Mouse (Mus musculus): ENCODE data around the gene Etnk2. TPM values are rescaled to one million over a fixed set of nuclear protein-coding genes. Genes with fewer than 3 reads are reported as not detected.

Etnk2 gene
- polyA plus RNA-seq, 1 experiment from 2014 or later: 5.6 TPM

DNA sequence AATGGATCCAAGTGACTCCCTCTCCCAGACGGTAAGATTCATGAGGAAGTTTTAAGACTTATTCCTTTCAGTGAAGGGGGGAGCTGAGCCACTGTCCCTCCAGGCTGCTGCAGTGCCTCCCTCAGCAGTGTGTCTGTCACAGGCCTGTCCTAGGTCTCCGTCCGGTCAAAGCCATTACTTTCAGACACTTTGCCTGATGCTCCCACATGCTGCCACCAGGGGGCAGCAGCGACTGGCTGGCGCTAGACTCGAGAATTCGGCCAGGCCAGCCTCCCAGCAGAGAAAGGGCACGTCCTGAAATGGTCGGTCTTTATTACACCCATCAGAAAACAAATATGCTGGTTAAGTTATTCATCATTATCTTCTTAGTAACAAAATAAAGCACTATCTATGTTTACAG, 18.6 kb downstream of the Etnk2 start:
- Histone ChIP-seq H3K36me3 (ENCODE audit: control insufficient read depth, insufficient read depth, low read length) (peaks cover 6% of the 10 kb centered on the region), H3K9ac (replicated peaks; ENCODE audit: low read depth, low read length) (no peak overlapping the region), H3K4me1 (ENCODE audit: control insufficient read depth, insufficient read depth, low read length) (peaks cover 6% of the 10 kb centered on the region), H3K27ac (ENCODE audit: low read length) (no peak overlapping the region), H3K4me2 (replicated peaks; ENCODE audit: low read depth, low read length) (no peak overlapping the region), H3K9me3 (ENCODE audit: control insufficient read depth, low read depth, low read length) (no peaks in the 10 kb centered on the region), H3K4me3 (ENCODE audit: low read depth, low read length) (no peak overlapping the region), H3K27me3 (ENCODE audit: control insufficient read depth, insufficient read depth, low read length) (no peaks in the 10 kb centered on the region)
- 9% methylated on average over 9 of the region's 9 CpGs for WGBS
- no peak for ATAC-seq (ENCODE audit: insufficient number of reproducible peaks, insufficient read depth, low FRiP score, low read depth)

GRCm38 (mm10) chr1:133382552-133383155, 19.3 kb downstream of the Etnk2 start:
- Histone ChIP-seq H3K4me3 (ENCODE audit: low read depth, low read length) (no peak overlapping the region), H3K36me3 (ENCODE audit: control insufficient read depth, insufficient read depth, low read length) (peaks cover 6% of the 10 kb centered on the region), H3K4me2 (replicated peaks; ENCODE audit: low read depth, low read length) (no peak overlapping the region), H3K9me3 (ENCODE audit: control insufficient read depth, low read depth, low read length) (no peaks in the 10 kb centered on the region), H3K27me3 (ENCODE audit: control insufficient read depth, insufficient read depth, low read length) (no peaks in the 10 kb centered on the region), H3K9ac (replicated peaks; ENCODE audit: low read depth, low read length) (no peak overlapping the region), H3K4me1 (ENCODE audit: control insufficient read depth, insufficient read depth, low read length) (peaks cover 6% of the 10 kb centered on the region), H3K27ac (ENCODE audit: low read length) (no peak overlapping the region)
- WGBS: 60% methylated on average over 12 of the region's 12 CpGs
- ATAC-seq (ENCODE audit: insufficient number of reproducible peaks, insufficient read depth, low FRiP score, low read depth): no peak

DNA sequence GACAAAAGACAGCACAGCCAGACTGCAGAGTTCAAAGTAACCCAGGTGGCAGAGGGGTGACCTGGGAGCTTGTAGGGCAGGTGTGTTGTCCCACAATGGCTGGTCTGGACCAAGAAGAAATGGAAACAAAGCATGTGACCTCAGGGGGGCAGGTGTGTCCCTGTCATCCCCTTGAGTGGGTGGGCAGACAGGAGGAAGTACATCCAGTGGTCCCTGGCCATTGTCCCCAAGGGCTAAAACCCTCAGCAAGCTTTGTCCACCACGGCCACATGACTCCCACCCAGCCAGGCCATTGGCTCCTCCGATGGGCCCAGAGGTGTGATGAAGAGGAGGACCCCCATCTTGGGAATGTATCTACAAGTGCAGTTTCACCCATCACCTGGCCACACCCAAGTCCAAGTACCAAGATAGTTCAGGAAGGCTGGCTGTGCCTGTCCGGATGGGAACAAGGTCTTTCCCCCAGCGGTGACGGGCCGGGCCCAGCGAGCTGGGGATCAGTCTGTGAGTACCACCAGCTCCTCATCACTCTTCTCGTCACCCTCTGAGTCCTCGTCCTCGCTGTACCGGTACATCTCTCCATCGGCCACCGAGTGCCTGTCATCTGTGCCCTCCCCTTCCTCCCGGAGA, 19.9 kb downstream of the Etnk2 start:
- Histone ChIP-seq H3K27ac (ENCODE audit: low read length) (no peak overlapping the region), H3K36me3 (ENCODE audit: control insufficient read depth, insufficient read depth, low read length) (peaks cover 8% of the 10 kb centered on the region), H3K4me1 (ENCODE audit: control insufficient read depth, insufficient read depth, low read length) (peaks cover 6% of the 10 kb centered on the region), H3K9ac (replicated peaks; ENCODE audit: low read depth, low read length) (no peak overlapping the region), H3K4me2 (replicated peaks; ENCODE audit: low read depth, low read length) (no peak overlapping the region), H3K4me3 (ENCODE audit: low read depth, low read length) (no peak overlapping the region), H3K27me3 (ENCODE audit: control insufficient read depth, insufficient read depth, low read length) (no peaks in the 10 kb centered on the region), H3K9me3 (ENCODE audit: control insufficient read depth, low read depth, low read length) (no peaks in the 10 kb centered on the region)
- WGBS: 88% methylated on average over 14 of the region's 14 CpGs
- ATAC-seq (ENCODE audit: insufficient number of reproducible peaks, insufficient read depth, low FRiP score, low read depth): no peak

DNA sequence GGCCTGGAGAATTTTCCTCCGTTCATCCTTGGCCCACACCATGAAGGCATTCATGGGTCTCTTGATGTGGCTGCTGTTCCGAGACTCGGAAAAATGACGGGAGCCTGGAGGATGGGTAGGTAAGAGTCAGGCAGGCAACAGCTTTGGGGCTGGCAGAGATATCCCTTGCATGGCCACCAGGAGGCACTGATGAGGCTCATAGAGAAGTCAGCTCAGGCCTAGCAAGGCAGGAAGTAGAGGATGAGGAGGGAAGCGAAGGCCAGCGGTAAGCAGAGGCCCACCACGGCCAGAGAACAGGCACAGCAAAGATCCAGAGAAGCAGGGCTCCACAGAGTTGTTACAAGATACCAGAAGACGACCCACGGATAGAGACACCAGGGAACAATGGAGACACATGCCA, 22.1 kb downstream of the Etnk2 start:
- H3K9ac ChIP-seq (replicated peaks; ENCODE audit: low read depth, low read length): no peak overlapping the region
- H3K4me2 ChIP-seq (replicated peaks; ENCODE audit: low read depth, low read length): no peak overlapping the region
- no peak overlapping the region for H3K27ac ChIP-seq (ENCODE audit: low read length)
- H3K9me3 ChIP-seq (ENCODE audit: control insufficient read depth, low read depth, low read length): no peaks in the 10 kb centered on the region
- H3K4me3 ChIP-seq (ENCODE audit: low read depth, low read length): no peak overlapping the region
- 48% methylated on average over 9 of the region's 9 CpGs for WGBS
- H3K36me3 ChIP-seq (ENCODE audit: control insufficient read depth, insufficient read depth, low read length): peaks cover 12% of the 10 kb centered on the region
- no peaks in the 10 kb centered on the region for H3K4me1 ChIP-seq (ENCODE audit: control insufficient read depth, insufficient read depth, low read length)
- ATAC-seq (ENCODE audit: insufficient number of reproducible peaks, insufficient read depth, low FRiP score, low read depth): no peak
- H3K27me3 ChIP-seq (ENCODE audit: control insufficient read depth, insufficient read depth, low read length): no peaks in the 10 kb centered on the region

DNA sequence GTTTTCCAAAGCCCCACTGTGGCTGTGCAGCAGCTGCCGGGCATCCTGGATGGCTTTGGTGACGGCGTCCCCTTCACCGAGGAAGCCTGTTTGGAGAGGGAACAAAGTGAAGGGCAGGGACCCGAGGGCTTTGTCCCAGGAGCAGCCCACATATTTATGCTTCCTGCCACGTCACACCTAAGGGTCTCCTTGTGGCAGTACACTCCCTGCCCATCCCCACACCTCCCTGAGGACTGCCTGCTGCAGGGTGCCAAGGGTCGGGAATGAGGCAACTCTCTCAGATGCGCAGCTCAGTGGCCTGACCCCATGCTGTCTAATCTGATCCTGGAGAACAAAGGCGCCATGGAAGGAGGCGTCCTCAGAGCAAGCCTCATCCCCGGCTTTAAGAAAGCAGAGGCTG, 22.8 kb downstream of the Etnk2 start:
- Histone ChIP-seq H3K36me3 (ENCODE audit: control insufficient read depth, insufficient read depth, low read length) (peaks cover 12% of the 10 kb centered on the region), H3K9me3 (ENCODE audit: control insufficient read depth, low read depth, low read length) (no peaks in the 10 kb centered on the region), H3K4me3 (ENCODE audit: low read depth, low read length) (no peak overlapping the region), H3K4me1 (ENCODE audit: control insufficient read depth, insufficient read depth, low read length) (no peaks in the 10 kb centered on the region), H3K9ac (replicated peaks; ENCODE audit: low read depth, low read length) (no peak overlapping the region), H3K27me3 (ENCODE audit: control insufficient read depth, insufficient read depth, low read length) (no peaks in the 10 kb centered on the region), H3K27ac (ENCODE audit: low read length) (no peak overlapping the region), H3K4me2 (replicated peaks; ENCODE audit: low read depth, low read length) (no peak overlapping the region)
- ATAC-seq (ENCODE audit: insufficient number of reproducible peaks, insufficient read depth, low FRiP score, low read depth): no peak
- 75% methylated on average over 11 of the region's 11 CpGs for WGBS

DNA sequence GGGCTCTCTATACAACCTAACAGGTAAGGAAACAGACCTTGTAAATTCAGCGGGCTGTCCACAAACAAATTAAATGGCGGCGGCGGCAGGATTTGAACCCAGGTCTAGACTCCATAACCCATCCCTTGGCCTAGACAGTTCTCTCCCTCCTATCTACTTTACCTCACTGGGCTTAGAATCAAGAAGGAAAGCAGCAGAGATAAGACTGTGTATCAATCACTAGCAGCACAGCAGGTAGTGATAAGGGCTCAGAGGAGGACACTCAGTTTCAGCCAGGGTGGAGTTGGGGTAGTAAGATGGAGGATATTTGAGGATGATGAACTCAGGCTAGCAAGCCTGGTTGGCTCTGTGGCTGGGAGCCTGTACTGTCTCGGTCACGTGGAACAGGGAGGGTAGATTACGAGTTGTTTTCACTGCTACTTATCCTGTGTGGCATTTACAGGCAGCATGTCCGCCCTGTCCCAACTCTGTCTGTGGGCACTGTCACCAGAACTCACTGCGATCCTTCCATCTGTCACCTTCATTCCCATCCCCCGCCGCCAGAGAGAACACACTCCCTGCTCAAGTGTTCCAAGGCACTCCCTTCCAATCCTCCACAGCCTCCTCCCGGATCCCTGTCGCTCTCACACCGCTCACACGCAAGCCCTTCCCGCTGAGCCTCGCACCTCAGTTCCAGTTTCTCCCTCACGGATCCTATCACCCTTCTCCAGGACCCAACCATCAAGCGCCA, 24.3 kb downstream of the Etnk2 start:
- Histone ChIP-seq H3K4me1 (ENCODE audit: control insufficient read depth, insufficient read depth, low read length) (no peaks in the 10 kb centered on the region), H3K27me3 (ENCODE audit: control insufficient read depth, insufficient read depth, low read length) (no peaks in the 10 kb centered on the region), H3K4me2 (replicated peaks; ENCODE audit: low read depth, low read length) (no peak overlapping the region), H3K9ac (replicated peaks; ENCODE audit: low read depth, low read length) (no peak overlapping the region), H3K36me3 (ENCODE audit: control insufficient read depth, insufficient read depth, low read length) (peaks cover 12% of the 10 kb centered on the region), H3K27ac (ENCODE audit: low read length) (no peak overlapping the region), H3K4me3 (ENCODE audit: low read depth, low read length) (no peak overlapping the region), H3K9me3 (ENCODE audit: control insufficient read depth, low read depth, low read length) (no peaks in the 10 kb centered on the region)
- WGBS: 55% methylated on average over 19 of the region's 19 CpGs
- no peak for ATAC-seq (ENCODE audit: insufficient number of reproducible peaks, insufficient read depth, low FRiP score, low read depth)

DNA sequence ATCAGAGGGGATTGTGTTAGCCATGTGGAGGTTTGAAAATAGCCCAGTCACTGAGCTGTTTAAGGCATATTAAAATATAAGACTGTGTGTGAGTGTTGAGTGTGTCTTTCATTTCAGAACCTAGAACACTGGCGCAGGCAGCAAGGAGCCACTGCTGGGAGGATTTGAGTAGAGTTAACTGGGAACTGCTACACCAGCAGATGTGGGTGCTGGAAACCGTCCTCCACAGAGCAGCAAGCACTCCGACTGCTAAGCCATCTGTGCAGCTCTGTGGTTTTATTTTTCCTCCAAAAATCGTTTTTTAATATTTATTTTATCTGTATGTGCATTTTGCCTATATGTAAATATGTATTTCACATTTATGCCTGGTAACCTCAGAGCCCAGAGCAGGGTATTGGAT, 31.3 kb downstream of the Etnk2 start:
- WGBS: 61% methylated on average over 4 of the region's 4 CpGs
- H3K4me1 ChIP-seq (ENCODE audit: control insufficient read depth, insufficient read depth, low read length): 0 out of 2 replicates have a peak, but pooled peaks cover 3% of the 10 kb centered on the region
- H3K9me3 ChIP-seq (ENCODE audit: control insufficient read depth, low read depth, low read length): no peaks in the 10 kb centered on the region
- H3K27me3 ChIP-seq (ENCODE audit: control insufficient read depth, insufficient read depth, low read length): no peaks in the 10 kb centered on the region
- H3K9ac ChIP-seq (replicated peaks; ENCODE audit: low read depth, low read length): no peak overlapping the region
- H3K36me3 ChIP-seq (ENCODE audit: control insufficient read depth, insufficient read depth, low read length): peaks cover 4% of the 10 kb centered on the region
- no peak overlapping the region for H3K27ac ChIP-seq (ENCODE audit: low read length)
- no peak overlapping the region for H3K4me3 ChIP-seq (ENCODE audit: low read depth, low read length)
- no peak overlapping the region for H3K4me2 ChIP-seq (replicated peaks; ENCODE audit: low read depth, low read length)
- no peak for ATAC-seq (ENCODE audit: insufficient number of reproducible peaks, insufficient read depth, low FRiP score, low read depth)

DNA sequence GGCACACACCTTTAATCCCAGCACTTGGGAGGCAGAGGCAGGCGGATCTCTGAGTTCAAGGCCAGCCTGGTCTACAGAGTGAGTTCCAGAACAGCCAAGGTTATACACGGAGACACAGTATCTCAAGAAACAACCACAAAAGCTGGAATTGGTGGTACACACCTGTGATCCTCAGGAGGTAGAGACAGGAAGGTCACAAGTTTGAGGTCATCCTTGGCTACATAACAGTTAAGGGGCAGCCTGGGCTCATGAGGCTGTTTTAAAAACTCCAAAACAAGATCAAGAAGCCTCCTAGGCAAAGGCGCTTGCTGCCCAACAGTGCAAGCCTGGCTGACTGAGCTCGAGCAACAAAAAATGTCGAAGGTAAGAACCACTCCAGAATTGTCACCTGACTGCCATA, 33.3 kb downstream of the Etnk2 start:
- no peak for ATAC-seq (ENCODE audit: insufficient number of reproducible peaks, insufficient read depth, low FRiP score, low read depth)
- H3K4me1 ChIP-seq (ENCODE audit: control insufficient read depth, insufficient read depth, low read length): 0 out of 2 replicates have a peak, but pooled peaks cover 3% of the 10 kb centered on the region
- H3K27me3 ChIP-seq (ENCODE audit: control insufficient read depth, insufficient read depth, low read length): no peaks in the 10 kb centered on the region
- no peaks in the 10 kb centered on the region; the same call in 1 of the 2 replicates for H3K36me3 ChIP-seq (ENCODE audit: control insufficient read depth, insufficient read depth, low read length)
- no peak overlapping the region for H3K4me2 ChIP-seq (replicated peaks; ENCODE audit: low read depth, low read length)
- H3K9ac ChIP-seq (replicated peaks; ENCODE audit: low read depth, low read length): no peak overlapping the region
- no peak overlapping the region for H3K27ac ChIP-seq (ENCODE audit: low read length)
- no peak overlapping the region for H3K4me3 ChIP-seq (ENCODE audit: low read depth, low read length)
- no peaks in the 10 kb centered on the region for H3K9me3 ChIP-seq (ENCODE audit: control insufficient read depth, low read depth, low read length)
- WGBS: 90% methylated on average over 5 of the region's 5 CpGs
